Mouse (Mus musculus) left cerebral cortex, adult 2 months (tissue): ENCODE measurements around the gene Pts. TPM values are rescaled to one million over a fixed set of nuclear protein-coding genes. Genes with fewer than 3 reads are reported as not detected.

Experiments
- DNase-seq, 2 experiments: peaks; one replicate each; pipeline ENCODE4 v3.0.0; 2021 to 2022; ENCODE audit warnings: low spot score in 2 of 2, mixed read lengths in 1 of 2; ENCODE audit errors: extremely low spot score in 1 of 2
- H3K27ac ChIP-seq: fragments of 200-600 bp; 2 replicates; pipeline ENCODE4 v1.8.1; 2022
- H3K4me3 ChIP-seq: fragments of 200-600 bp; 2 replicates; pipeline ENCODE4 v1.8.1; 2022
- CTCF ChIP-seq: fragments of 200-600 bp; IDR thresholded peaks from 2 replicates; pipeline ENCODE4 v1.8.1; 2022; ENCODE audit warnings: antibody characterized with exemption, mild to moderate bottlenecking, moderate library complexity
- intact Hi-C: fragments of 180-260 bp; cut with DNase I; formaldehyde crosslinking; loops from one replicate; pipeline ENCODE4 v1.15.1; 2025
- total RNA-seq, 2 experiments: library from RNA; stranded (reverse); gene quantifications; 2 replicates each; pipeline ENCODE4 v1.2.3; 2021

Gene Pts
- total RNA-seq, 2 experiments from 2014 or later = 28.6 to 31.6 TPM

DNA sequence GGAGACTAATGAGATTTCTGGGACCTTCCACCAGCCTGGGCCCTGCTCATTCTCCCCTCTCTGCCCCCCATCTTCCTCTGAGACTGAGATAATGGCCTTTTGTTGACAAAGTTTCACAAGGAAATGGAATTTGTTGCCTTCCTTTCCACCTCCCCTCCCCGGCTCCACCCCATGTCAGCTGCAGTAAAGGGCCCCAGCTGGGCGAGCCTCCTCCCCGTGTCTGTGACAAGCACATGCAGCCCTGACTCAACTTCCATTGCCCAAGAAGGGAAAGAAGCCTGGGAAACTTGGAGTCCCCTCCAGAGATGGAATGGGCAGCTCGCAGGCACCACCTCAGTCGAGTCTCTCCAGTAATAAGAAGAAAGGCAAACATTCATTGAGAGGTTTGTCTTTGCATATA is 49.7 kb downstream of the Pts start:
- DNase-seq = no peak
- intact Hi-C loops = loop anchor here (5.0 kb wide), 1 partner anchor 38 kb away; no protein-coding TSS in a partner anchor
- TF ChIP-seq CTCF = no peak
- no peak overlapping the region for H3K4me3 ChIP-seq
- no peak overlapping the region for H3K27ac ChIP-seq

DNA sequence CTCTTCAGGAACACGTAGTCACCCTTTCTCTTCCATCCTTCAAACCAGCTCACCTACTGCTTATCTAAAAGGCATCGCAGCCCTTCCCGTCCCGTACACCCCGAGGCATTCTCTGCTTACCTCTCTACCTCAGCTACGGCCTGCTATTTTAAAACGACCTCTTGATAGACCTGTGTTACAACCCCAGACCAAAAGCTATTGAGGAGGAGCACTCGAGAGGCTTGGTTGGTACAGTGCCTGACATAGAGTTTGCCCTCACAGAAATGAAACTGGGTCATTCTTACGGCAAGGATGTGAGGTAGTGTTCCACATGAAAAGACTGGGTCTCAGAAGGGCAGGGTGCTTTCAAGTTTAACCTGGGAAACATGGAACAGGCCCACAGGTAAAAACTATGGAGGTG is 51.3 kb downstream of the Pts start:
- no peak overlapping the region for H3K27ac ChIP-seq
- intact Hi-C loops = loop anchor here (5.0 kb wide), 1 partner anchor 40 kb away; no protein-coding TSS in a partner anchor
- no peak for DNase-seq
- no peak overlapping the region for H3K4me3 ChIP-seq
- TF ChIP-seq CTCF = no peak

DNA sequence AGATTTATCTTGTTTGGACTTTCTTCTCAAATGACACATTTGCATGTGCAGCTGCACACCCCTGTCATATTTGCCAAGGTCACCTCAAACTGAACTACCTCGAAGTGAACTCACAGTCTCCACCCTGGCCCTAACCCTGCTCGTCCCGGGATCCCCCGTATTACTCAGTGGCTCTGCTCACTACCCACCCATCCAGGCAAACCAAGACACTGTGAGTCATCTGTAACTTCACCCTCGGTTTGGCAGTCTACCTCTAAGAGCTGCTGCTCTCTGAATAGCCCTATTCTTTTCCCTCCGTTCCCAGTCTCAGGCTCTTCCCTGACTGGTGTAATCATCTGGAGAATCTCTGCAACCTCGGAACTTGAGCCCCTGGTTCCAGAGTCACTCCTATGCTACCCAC is 51.9 kb downstream of the Pts start:
- intact Hi-C loops = loop anchor here (5.0 kb wide), 1 partner anchor 41 kb away; no protein-coding TSS in a partner anchor
- no peak for DNase-seq
- Histone ChIP-seq H3K4me3 (no peak overlapping the region), H3K27ac (no peak overlapping the region)
- no peak for TF ChIP-seq CTCF

DNA sequence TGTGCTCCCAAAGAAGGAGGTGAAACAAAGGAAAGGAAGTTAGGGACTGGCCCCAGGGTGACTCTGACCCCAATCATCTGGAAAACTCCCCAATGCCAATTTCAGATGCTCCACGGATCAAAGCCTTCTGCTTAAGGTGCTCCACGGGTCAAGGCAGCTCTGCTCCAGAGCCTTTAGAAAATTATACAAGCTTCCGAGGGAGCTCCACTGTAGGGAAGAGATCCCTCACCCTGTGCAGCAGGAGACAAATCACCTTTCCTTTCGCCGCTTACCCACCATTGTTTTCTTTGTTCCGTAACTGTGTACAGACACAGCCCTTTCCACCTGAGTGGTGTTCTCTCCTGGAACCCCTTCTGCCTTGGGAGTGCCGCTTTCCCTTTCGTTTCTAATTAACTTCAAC is 52.8 kb downstream of the Pts start:
- no peak overlapping the region for H3K27ac ChIP-seq
- intact Hi-C loops = loop anchor here (5.0 kb wide), 1 partner anchor 42 kb away; no protein-coding TSS in a partner anchor
- H3K4me3 ChIP-seq = no peak overlapping the region
- no peak for DNase-seq
- no peak for TF ChIP-seq CTCF

DNA sequence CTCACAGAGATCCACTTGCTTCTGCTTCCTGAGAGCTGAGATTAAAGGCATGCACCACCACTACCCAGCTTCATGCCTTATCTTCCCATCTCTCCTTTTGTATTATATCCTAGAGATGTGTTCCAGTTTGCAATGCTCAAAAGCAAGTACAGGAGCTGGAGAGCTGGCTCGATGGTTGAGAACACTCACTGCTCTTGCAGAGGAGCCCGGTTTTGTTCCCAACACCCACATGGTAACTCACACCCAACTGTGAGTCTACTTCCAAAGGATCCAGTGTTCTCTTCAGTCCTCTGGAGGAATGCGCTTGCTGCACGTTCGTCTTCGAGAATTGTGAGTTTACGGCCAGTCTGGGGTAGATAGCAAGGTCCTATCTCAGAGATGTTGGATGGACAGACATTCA is 53.2 kb downstream of the Pts start:
- Histone ChIP-seq H3K4me3 (no peak overlapping the region), H3K27ac (no peak overlapping the region)
- intact Hi-C loops = loop anchor here (5.0 kb wide), 1 partner anchor 42 kb away; no protein-coding TSS in a partner anchor
- TF ChIP-seq CTCF = no peak
- no peak for DNase-seq

Other genes with a start within 250 kb of the Pts start
- 100 to 1,000 TPM; 337 to 355 TPM for gene Rpl10-ps3, start 183.8 kb downstream of the Pts start, total RNA-seq
- not detected for gene Plet1, start 34.2 kb downstream of the Pts start, total RNA-seq
- gene Il18, start 26.1 kb upstream of the Pts start, total RNA-seq = 10 to 100 TPM; 22.6 to 23.8 TPM
- gene Bco2, start 26.5 kb upstream of the Pts start, total RNA-seq = 1 to 10 TPM; 3.0 to 3.6 TPM
- gene Tex12, start 32.6 kb upstream of the Pts start, total RNA-seq = not detected
- gene Sdhd, start 75.1 kb upstream of the Pts start, total RNA-seq = 100 to 1,000 TPM in 1 of 2 experiments, 10 to 100 TPM in 1; 97.9 to 114 TPM
- gene Timm8b, start 75.2 kb upstream of the Pts start, total RNA-seq = 100 to 1,000 TPM; 216 to 226 TPM
- 1 to 10 TPM; 2.0 to 3.8 TPM for gene Pih1d2, start 88.6 kb upstream of the Pts start, total RNA-seq
- gene Nkapd1, start 88.7 kb upstream of the Pts start, total RNA-seq = 10 to 100 TPM; 21.3 to 22.1 TPM
- gene Dlat, start 131.1 kb upstream of the Pts start, total RNA-seq = 100 to 1,000 TPM; 110 to 119 TPM
- gene Dixdc1, start 210.8 kb upstream of the Pts start, total RNA-seq = 10 to 100 TPM; 79.4 to 80.7 TPM
- gene 2310030G06Rik, start 217.8 kb upstream of the Pts start, total RNA-seq = 1 to 10 TPM; 2.8 to 3.2 TPM
- 100 to 1,000 TPM; 118 to 125 TPM for gene Cryab, start 222.6 kb upstream of the Pts start, total RNA-seq
- 1 to 10 TPM; 1.4 to 1.5 TPM for gene Hspb2, start 223.6 kb upstream of the Pts start, total RNA-seq
- gene Fdxacb1, start 239.5 kb upstream of the Pts start, total RNA-seq = 1 to 10 TPM; 4.6 to 4.8 TPM
- 10 to 100 TPM; 25.4 to 26.7 TPM for gene Alg9, start 246.3 kb upstream of the Pts start, total RNA-seq
- 10 to 100 TPM; 34.7 to 38.3 TPM for gene 1110032A03Rik, start 246.8 kb upstream of the Pts start, total RNA-seq